Mouse (Mus musculus) monocyte, adult 5-6 weeks (primary cell): ENCODE data around the gene Hist1h2ab. TPM values are rescaled to one million over a fixed set of nuclear protein-coding genes. Genes with fewer than 3 reads are reported as not detected.
A peak's percentile ranks its signal among the peaks of the same experiment; 100 is the strongest.

Source experiments
- ATAC-seq: fragments of 153-309, 156-312 bp; replicated peaks from 2 replicates; pipeline ENCODE4 v1.8.0; 2017; ENCODE audit warnings: mild to moderate bottlenecking; ENCODE audit not compliant: low TSS enrichment, insufficient number of reproducible peaks, severe bottlenecking, poor library complexity, low FRiP score
- total RNA-seq: library from RNA; stranded (forward); fragments of 200-1000, 200-491, 200-594 nt; gene quantifications from 3 replicates; pipeline ENCODE4 v1.2.3, GENCODE M21; 2017

Hist1h2ab gene
- total RNA-seq, 1 experiment from 2014 or later: not detected

- ATAC-seq: no peak
These were observed 3.0 kb upstream of the Hist1h2ab start for GRCm38 (mm10) chr13:23747892-23748288.

GRCm38 (mm10) chr13:23749563-23750121 is 1.3 kb upstream of the Hist1h2ab start:
- no peak for ATAC-seq

GRCm38 (mm10) chr13:23751478-23751956 is 591 bp downstream of the Hist1h2ab start:
- ATAC-seq: no peak

GRCm38 (mm10) chr13:23752067-23752741 is 1.3 kb downstream of the Hist1h2ab start, which contains the start of gene Hist1h3b:
TSS of gene Hist1h3b (plus strand) at chr13:23752267.
- peak; percentile 72 for ATAC-seq

GRCm38 (mm10) chr13:23752742-23753172 is 1.8 kb downstream of the Hist1h2ab start:
- ATAC-seq: no peak

- ATAC-seq: no peak
These were observed 2.6 kb downstream of the Hist1h2ab start for GRCm38 (mm10) chr13:23753314-23754078.

GRCm38 (mm10) chr13:23755000-23755399 is 4.1 kb downstream of the Hist1h2ab start:
- ATAC-seq: no peak

- ATAC-seq: peak; percentile 61
These were observed 5.9 kb downstream of the Hist1h2ab start, which contains the start of gene Hist1h4b for GRCm38 (mm10) chr13:23756790-23757189. TSS of gene Hist1h4b (plus strand) at chr13:23757013.

GRCm38 (mm10) chr13:23757211-23757773 is 6.4 kb downstream of the Hist1h2ab start:
- no peak for ATAC-seq

- ATAC-seq: no peak
These were observed 7.0 kb downstream of the Hist1h2ab start for GRCm38 (mm10) chr13:23757921-23758320.

GRCm38 (mm10) chr13:23759251-23759771 is 8.4 kb downstream of the Hist1h2ab start:
- ATAC-seq: no peak

- no peak for ATAC-seq
These were observed 9.0 kb downstream of the Hist1h2ab start for GRCm38 (mm10) chr13:23759916-23760239.

- no peak for ATAC-seq
These were observed 9.5 kb downstream of the Hist1h2ab start for GRCm38 (mm10) chr13:23760240-23760971.

GRCm38 (mm10) chr13:23760972-23761864 is 10.3 kb downstream of the Hist1h2ab start, which contains the start of gene Hist1h4a:
TSS of gene Hist1h4a (minus strand) at chr13:23761230.
- ATAC-seq: peak; percentile 61

- peak; percentile 65 for ATAC-seq
These were observed 11.2 kb downstream of the Hist1h2ab start, which contains the start of gene Hist1h3a for GRCm38 (mm10) chr13:23761871-23762821. TSS of gene Hist1h3a (minus strand) at chr13:23762386.

- no peak for ATAC-seq
These were observed 12.3 kb downstream of the Hist1h2ab start for GRCm38 (mm10) chr13:23763242-23763585.
